Mouse (Mus musculus): ENCODE measurements around the gene Tnfrsf23. TPM values are rescaled to one million over a fixed set of nuclear protein-coding genes. Genes with fewer than 3 reads are reported as not detected.

The Tnfrsf23 gene
- 0.31 and 0.61 TPM in 2 replicates for polyA plus RNA-seq (2012; rRNA removed)

DNA sequence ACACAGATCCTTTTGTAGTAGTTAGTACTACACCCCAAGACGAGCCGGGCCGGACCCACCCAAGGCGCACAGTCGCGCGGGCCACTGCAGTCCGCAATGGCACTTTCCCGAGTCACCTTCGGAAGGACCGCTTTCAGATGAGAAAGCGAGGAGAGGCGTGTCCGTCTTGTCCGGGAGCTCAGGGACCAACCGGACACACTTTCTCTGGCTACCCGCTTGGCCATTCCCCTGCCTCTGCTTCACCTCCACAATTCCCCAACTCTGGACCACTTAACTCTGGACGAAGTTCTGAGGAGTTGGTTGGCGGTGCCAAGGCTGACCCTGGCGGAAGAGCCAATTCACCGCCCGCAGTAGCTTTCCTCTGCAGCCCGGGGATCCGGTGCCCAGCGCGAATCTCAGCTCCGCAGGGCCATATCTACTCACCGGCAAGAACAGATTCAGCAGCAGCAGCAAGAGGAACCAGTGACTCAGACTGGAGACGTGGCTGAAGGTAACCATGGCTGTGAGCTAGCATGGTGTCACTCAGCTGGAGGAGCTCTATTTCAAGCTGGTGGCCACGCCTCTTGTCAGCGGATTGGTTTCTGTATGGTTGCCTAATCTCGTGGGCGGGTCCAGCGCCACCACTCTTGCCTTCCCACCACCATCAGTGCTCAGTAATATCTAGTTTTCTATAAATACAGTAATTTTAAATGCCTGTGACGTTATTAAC lies at the start of gene Tnfrsf23:
Gene Tnfrsf23, minus strand, starts transcription at position 514 of the 709 bp plus-strand sequence.

DNA sequence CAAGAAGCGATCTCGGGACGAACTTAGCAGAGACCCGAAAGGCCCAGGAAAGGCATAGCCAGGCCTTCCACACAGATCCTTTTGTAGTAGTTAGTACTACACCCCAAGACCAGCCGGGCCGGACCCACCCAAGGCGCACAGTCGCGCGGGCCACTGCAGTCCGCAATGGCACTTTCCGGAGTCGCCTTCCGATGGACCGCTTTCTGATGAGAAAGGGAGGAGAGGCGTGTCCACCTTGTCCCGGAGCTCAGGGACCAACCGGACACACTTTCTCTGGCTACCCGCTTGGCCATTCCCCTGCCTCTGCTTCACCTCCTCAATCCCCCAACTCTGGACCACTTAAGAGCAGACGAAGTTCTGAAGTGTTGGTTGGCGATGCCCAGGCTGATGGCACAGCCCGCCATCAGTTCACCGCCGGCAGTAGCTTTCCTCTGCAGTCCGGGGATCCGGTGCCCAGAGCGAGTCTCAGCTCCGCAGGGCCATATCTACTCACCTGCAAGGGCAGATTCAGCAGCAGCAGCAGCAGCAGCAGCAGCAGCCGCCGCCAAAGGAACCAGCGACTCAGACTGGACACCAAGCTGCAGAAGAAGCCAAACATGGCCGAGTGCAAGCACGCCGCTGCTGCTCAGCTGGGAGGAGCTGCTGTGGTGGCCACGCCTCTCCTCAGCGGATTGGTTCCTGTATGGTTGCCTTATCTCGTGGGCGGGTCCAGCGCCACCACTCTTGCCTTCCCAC lies 36.5 kb downstream of the Tnfrsf23 start, which contains the start of gene Tnfrsf22:
Gene Tnfrsf22, minus strand, starts transcription at position 628 of the 735 bp plus-strand sequence.

DNA sequence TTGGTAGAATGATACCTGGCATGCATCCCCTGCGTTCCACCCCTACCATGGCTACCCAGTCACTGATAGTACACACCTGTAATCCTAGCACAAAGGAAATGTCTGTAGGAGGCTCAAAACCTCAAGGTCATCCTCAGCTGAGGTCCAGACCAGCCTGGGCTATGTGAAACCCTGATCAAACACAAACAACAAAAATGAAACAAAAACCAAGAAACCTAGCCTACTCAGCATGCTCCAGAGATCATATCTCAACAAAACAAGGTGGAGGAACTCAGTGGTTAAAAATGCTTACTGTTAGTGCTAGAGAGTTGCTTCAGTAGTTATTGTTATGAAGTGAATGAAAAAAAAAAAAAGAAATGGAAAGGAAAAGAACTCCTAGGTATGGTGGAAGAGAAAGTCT lies 57.1 kb downstream of the Tnfrsf23 start, which contains the start of gene Tnfrsf26:
Gene Tnfrsf26, minus strand, starts transcription at position 183 of the 400 bp plus-strand sequence.

Other genes starting within 250 kb of the Tnfrsf23 start
- 709 and 1,420 TPM in 2 replicates for gene Cdkn1c, start 224.8 kb downstream of the Tnfrsf23 start, polyA plus RNA-seq (2012; rRNA removed)
- gene Slc22a18, start 212.1 kb downstream of the Tnfrsf23 start, polyA plus RNA-seq (2012; rRNA removed) = 0.35 and 1.0 TPM in 2 replicates
- gene Phlda2, start 182.7 kb downstream of the Tnfrsf23 start, polyA plus RNA-seq (2012; rRNA removed) = 3.2 and 4.5 TPM in 2 replicates
- 299 and 377 TPM in 2 replicates for gene Nap1l4, start 136.8 kb downstream of the Tnfrsf23 start, polyA plus RNA-seq (2012; rRNA removed)
- gene Cars, start 85.8 kb downstream of the Tnfrsf23 start, polyA plus RNA-seq (2012; rRNA removed) = 52.8 and 75.2 TPM in 2 replicates
- 0.25 and 0.45 TPM in 2 replicates for gene Tnfrsf26, start 57.1 kb downstream of the Tnfrsf23 start, polyA plus RNA-seq (2012; rRNA removed)
- 6.9 and 13.3 TPM in 2 replicates for gene Tnfrsf22, start 36.2 kb downstream of the Tnfrsf23 start, polyA plus RNA-seq (2012; rRNA removed)
- gene Osbpl5, start 71.1 kb upstream of the Tnfrsf23 start, polyA plus RNA-seq (2012; rRNA removed) = 14.6 and 27.2 TPM in 2 replicates
- gene Mrgprg, start 81.1 kb upstream of the Tnfrsf23 start, polyA plus RNA-seq (2012; rRNA removed) = not detected in 2 replicates
- 2.2 and 2.8 TPM in 2 replicates for gene Mrgpre, start 98.6 kb upstream of the Tnfrsf23 start, polyA plus RNA-seq (2012; rRNA removed)
- gene Nadsyn1, start 137.0 kb upstream of the Tnfrsf23 start, polyA plus RNA-seq (2012; rRNA removed) = 13.7 and 14.9 TPM in 2 replicates
- gene Dhcr7, start 137.3 kb upstream of the Tnfrsf23 start, polyA plus RNA-seq (2012; rRNA removed) = 65.9 and 83.1 TPM in 2 replicates
- gene Gm498, start 181.0 kb upstream of the Tnfrsf23 start, polyA plus RNA-seq (2012; rRNA removed) = not detected in 2 replicates